Mouse (Mus musculus) heart, embryonic 15.5 days (tissue): ENCODE data around the gene Tapt1. TPM values are rescaled to one million over a fixed set of nuclear protein-coding genes. Genes with fewer than 3 reads are reported as not detected.

Source experiments
- ATAC-seq: fragments of 200-750 bp; cut with Nextera tagmentation; replicated peaks from 2 replicates; pipeline ENCODE4 v1.8.0; 2017; ENCODE audit warnings: low read depth, moderate TSS enrichment; ENCODE audit not compliant: insufficient number of reproducible peaks, insufficient read depth, low FRiP score
- H3K27ac ChIP-seq: fragments of 300-500 bp; sonication (generic); 2 replicates; pipeline ENCODE4 v1.5.1; 2015; ENCODE audit warnings: mild to moderate bottlenecking, inconsistent platforms
- H3K27me3 ChIP-seq: fragments of 300-500 bp; sonication (generic); 2 replicates; pipeline ENCODE4 v1.6.1; 2015; ENCODE audit warnings: inconsistent platforms
- H3K36me3 ChIP-seq: fragments of 300-500 bp; sonication (generic); 2 replicates; pipeline ENCODE4 v1.6.1; 2015; ENCODE audit warnings: mild to moderate bottlenecking, inconsistent platforms
- H3K4me1 ChIP-seq: fragments of 300-500 bp; sonication (generic); replicated peaks from 2 replicates; pipeline ENCODE4 v1.6.1; 2015; ENCODE audit warnings: inconsistent platforms
- H3K4me2 ChIP-seq: fragments of 300-500 bp; sonication (generic); 2 replicates; pipeline ENCODE4 v1.6.1; 2015; ENCODE audit warnings: inconsistent platforms, mild to moderate bottlenecking, moderate library complexity
- H3K4me3 ChIP-seq: fragments of 300-500 bp; sonication (generic); 2 replicates; pipeline ENCODE4 v1.5.1; 2015; ENCODE audit warnings: mild to moderate bottlenecking, inconsistent platforms
- H3K9ac ChIP-seq: fragments of 300-500 bp; sonication (generic); 2 replicates; pipeline ENCODE4 v1.6.1; 2015; ENCODE audit warnings: mild to moderate bottlenecking, inconsistent platforms
- H3K9me3 ChIP-seq: fragments of 300-500 bp; sonication (generic); replicated peaks from 2 replicates; pipeline ENCODE4 v1.6.1; 2016; ENCODE audit warnings: inconsistent platforms
- WGBS: fragments of 180-500 bp; shearing (Covaris S2); methylation state at CpG from one replicate; pipeline ENCODE4 v1.1.7; 2015; ENCODE audit warnings: mixed read lengths; 5-methylcytosine and 5-hydroxymethylcytosine counted together
- polyA plus RNA-seq: library from polyadenylated mRNA; unstranded; fragments of >200 nt; fragmentation: Nextera tagmentation; extraction: Ambion mirVana; gene quantifications from 2 replicates; pipeline ENCODE4 v1.2.1, GENCODE M21; 2015

Tapt1 gene
- polyA plus RNA-seq, 1 experiment from 2014 or later: 20.8 TPM

GRCm38 (mm10) chr5:44228756-44229155, 2.3 kb upstream of the Tapt1 start:
- no peaks in the 10 kb centered on the region for H3K36me3 ChIP-seq
- H3K4me3 ChIP-seq: no peak overlapping the region
- H3K4me2 ChIP-seq: no peak overlapping the region
- peaks cover 23% of the 10 kb centered on the region for H3K4me1 ChIP-seq
- 66% methylated on average over 4 of the region's 4 CpGs for WGBS
- no peak overlapping the region for H3K9ac ChIP-seq
- no peak overlapping the region for H3K27ac ChIP-seq
- no peaks in the 10 kb centered on the region for H3K27me3 ChIP-seq
- no peak for ATAC-seq
- H3K9me3 ChIP-seq: no peaks in the 10 kb centered on the region

GRCm38 (mm10) chr5:44228323-44228722, 1.9 kb upstream of the Tapt1 start:
- H3K27ac ChIP-seq: no peak overlapping the region
- no peak for ATAC-seq
- no peaks in the 10 kb centered on the region for H3K36me3 ChIP-seq
- no peaks in the 10 kb centered on the region for H3K27me3 ChIP-seq
- no peak overlapping the region for H3K4me2 ChIP-seq
- no peak overlapping the region for H3K4me3 ChIP-seq
- 63% methylated on average over 1 of the region's 1 CpGs for WGBS
- H3K9me3 ChIP-seq: no peaks in the 10 kb centered on the region
- peaks cover 27% of the 10 kb centered on the region for H3K4me1 ChIP-seq
- H3K9ac ChIP-seq: no peak overlapping the region

GRCm38 (mm10) chr5:44227462-44227840, 1.0 kb upstream of the Tapt1 start:
- H3K27me3 ChIP-seq: no peaks in the 10 kb centered on the region
- ATAC-seq: no peak
- H3K9ac ChIP-seq: peak overlapping the region; percentile 93
- H3K4me2 ChIP-seq: peak overlapping the region; percentile 80
- H3K4me1 ChIP-seq: peaks cover 30% of the 10 kb centered on the region
- 7% methylated on average over 6 of the region's 6 CpGs for WGBS
- peak overlapping the region; percentile 92 for H3K27ac ChIP-seq
- no peaks in the 10 kb centered on the region for H3K36me3 ChIP-seq
- peak overlapping the region; percentile 90 for H3K4me3 ChIP-seq
- H3K9me3 ChIP-seq: no peaks in the 10 kb centered on the region

GRCm38 (mm10) chr5:44225911-44226520, 410 bp downstream of the Tapt1 start:
- H3K9me3 ChIP-seq: no peaks in the 10 kb centered on the region
- no peaks in the 10 kb centered on the region for H3K27me3 ChIP-seq
- no peaks in the 10 kb centered on the region for H3K36me3 ChIP-seq
- peak; percentile 54; the same call in 1 of the 2 replicates for ATAC-seq
- peak overlapping the region; percentile 93 for H3K9ac ChIP-seq
- H3K4me2 ChIP-seq: peak overlapping the region; percentile 80
- peak overlapping the region; percentile 92 for H3K27ac ChIP-seq
- H3K4me1 ChIP-seq: peaks cover 30% of the 10 kb centered on the region
- peak overlapping the region; percentile 90 for H3K4me3 ChIP-seq
- under 1% methylated on average over 72 of the region's 72 CpGs for WGBS

GRCm38 (mm10) chr5:44224916-44225600, 1.4 kb downstream of the Tapt1 start:
- peak overlapping the region; percentile 93; the same call in 1 of the 2 replicates for H3K9ac ChIP-seq

GRCm38 (mm10) chr5:44224251-44224650, 2.2 kb downstream of the Tapt1 start:
- Histone ChIP-seq H3K9me3 (no peaks in the 10 kb centered on the region), H3K4me3 (peak overlapping the region; percentile 90; the same call in 1 of the 2 replicates), H3K4me1 (peaks cover 30% of the 10 kb centered on the region), H3K9ac (no peak overlapping the region), H3K27ac (no peak overlapping the region), H3K27me3 (no peaks in the 10 kb centered on the region), H3K4me2 (peak overlapping the region; percentile 80; the same call in 1 of the 2 replicates), H3K36me3 (no peaks in the 10 kb centered on the region)
- ATAC-seq: no peak
- 20% methylated on average over 6 of the region's 6 CpGs for WGBS

More at GRCm38 (mm10) chr5:44224916-44225600, 1.4 kb downstream of the Tapt1 start:
- Histone ChIP-seq H3K36me3 (no peaks in the 10 kb centered on the region), H3K27me3 (no peaks in the 10 kb centered on the region), H3K27ac (no peak overlapping the region), H3K4me2 (peak overlapping the region; percentile 80), H3K4me1 (peaks cover 30% of the 10 kb centered on the region), H3K9me3 (no peaks in the 10 kb centered on the region), H3K4me3 (peak overlapping the region; percentile 90)
- 74% methylated on average over 4 of the region's 4 CpGs for WGBS
- no peak for ATAC-seq

- no peak overlapping the region for H3K4me2 ChIP-seq
- no peaks in the 10 kb centered on the region for H3K9me3 ChIP-seq
- no peak overlapping the region for H3K9ac ChIP-seq
- H3K4me3 ChIP-seq: no peak overlapping the region
- ATAC-seq: no peak
- peaks cover 27% of the 10 kb centered on the region for H3K4me1 ChIP-seq
- WGBS: 59% methylated on average over 16 of the region's 16 CpGs
- no peak overlapping the region for H3K27ac ChIP-seq
- no peaks in the 10 kb centered on the region for H3K27me3 ChIP-seq
- H3K36me3 ChIP-seq: no peaks in the 10 kb centered on the region
Measured at GRCm38 (mm10) chr5:44223341-44223881, 3.0 kb downstream of the Tapt1 start.

- ATAC-seq: no peak
- no peak overlapping the region for H3K27ac ChIP-seq
Measured at GRCm38 (mm10) chr5:44220430-44220829, 6.0 kb downstream of the Tapt1 start.

GRCm38 (mm10) chr5:44219871-44220270, 6.6 kb downstream of the Tapt1 start:
- Histone ChIP-seq H3K27me3 (no peaks in the 10 kb centered on the region), H3K27ac (no peak overlapping the region), H3K36me3 (peaks cover 6% of the 10 kb centered on the region; the same call in 1 of the 2 replicates), H3K9me3 (no peaks in the 10 kb centered on the region), H3K4me1 (peaks cover 16% of the 10 kb centered on the region), H3K4me2 (no peak overlapping the region), H3K4me3 (no peak overlapping the region), H3K9ac (no peak overlapping the region)
- 75% methylated on average over 4 of the region's 4 CpGs for WGBS
- no peak for ATAC-seq

More at GRCm38 (mm10) chr5:44220430-44220829, 6.0 kb downstream of the Tapt1 start:
- peaks cover 5% of the 10 kb centered on the region; the same call in 1 of the 2 replicates for H3K36me3 ChIP-seq
- H3K4me1 ChIP-seq: peaks cover 22% of the 10 kb centered on the region
- no peak overlapping the region for H3K4me2 ChIP-seq
- no peak overlapping the region for H3K9ac ChIP-seq
- H3K27me3 ChIP-seq: no peaks in the 10 kb centered on the region
- H3K9me3 ChIP-seq: no peaks in the 10 kb centered on the region
- 80% methylated on average over 7 of the region's 7 CpGs for WGBS
- no peak overlapping the region for H3K4me3 ChIP-seq

GRCm38 (mm10) chr5:44218483-44218882, 7.9 kb downstream of the Tapt1 start:
- WGBS: 69% methylated on average over 4 of the region's 4 CpGs
- no peak overlapping the region for H3K27ac ChIP-seq

GRCm38 (mm10) chr5:44217685-44218041, 8.8 kb downstream of the Tapt1 start:
- Histone ChIP-seq H3K4me1 (no peaks in the 10 kb centered on the region; the same call in 1 of the 2 replicates), H3K4me2 (no peak overlapping the region), H3K4me3 (no peak overlapping the region), H3K9ac (no peak overlapping the region), H3K9me3 (no peaks in the 10 kb centered on the region), H3K27ac (no peak overlapping the region), H3K27me3 (no peaks in the 10 kb centered on the region), H3K36me3 (peaks cover 6% of the 10 kb centered on the region; the same call in 1 of the 2 replicates)
- WGBS: 85% methylated on average over 5 of the region's 5 CpGs
- ATAC-seq: no peak

More at GRCm38 (mm10) chr5:44218483-44218882, 7.9 kb downstream of the Tapt1 start:
- H3K9ac ChIP-seq: no peak overlapping the region
- no peak overlapping the region for H3K4me2 ChIP-seq
- ATAC-seq: no peak
- peaks cover 6% of the 10 kb centered on the region; the same call in 1 of the 2 replicates for H3K36me3 ChIP-seq
- H3K4me3 ChIP-seq: no peak overlapping the region
- H3K9me3 ChIP-seq: no peaks in the 10 kb centered on the region
- H3K27me3 ChIP-seq: no peaks in the 10 kb centered on the region
- H3K4me1 ChIP-seq: peaks cover 5% of the 10 kb centered on the region
